Mouse (Mus musculus) ES-Bruce4 (cell line): Measurements from ENCODE around the gene Eri3. TPM values are rescaled to one million over a fixed set of nuclear protein-coding genes. Genes with fewer than 3 reads are reported as not detected.

Experiments used
- H3K27ac ChIP-seq: 2 replicates; pipeline ENCODE4 v1.5.1; 2012; ENCODE audit warnings: low read length, inconsistent platforms; ENCODE audit not compliant: insufficient read depth
- H3K27me3 ChIP-seq: 2 replicates; pipeline ENCODE4 v1.6.1; 2012; ENCODE audit warnings: mild to moderate bottlenecking, low read length, inconsistent platforms; ENCODE audit not compliant: control insufficient read depth, poor library complexity, insufficient read depth, severe bottlenecking
- H3K36me3 ChIP-seq: 2 replicates; pipeline ENCODE4 v1.6.1; 2012; ENCODE audit warnings: inconsistent platforms, mild to moderate bottlenecking, low read length, moderate library complexity; ENCODE audit not compliant: control insufficient read depth, poor library complexity, insufficient read depth, severe bottlenecking
- H3K4me1 ChIP-seq: one replicate; pipeline ENCODE4 v1.8.1; 2011; ENCODE audit warnings: low read length; ENCODE audit not compliant: control insufficient read depth, insufficient read depth
- H3K4me3 ChIP-seq: 2 replicates; pipeline ENCODE4 v1.5.1; 2011; ENCODE audit warnings: low read depth, mild to moderate bottlenecking, low read length
- H3K9ac ChIP-seq: 2 replicates; pipeline ENCODE4 v1.6.1; 2012; ENCODE audit warnings: low read depth, mild to moderate bottlenecking, inconsistent platforms; ENCODE audit not compliant: poor library complexity, severe bottlenecking
- H3K9me3 ChIP-seq: replicated peaks from 2 replicates; pipeline ENCODE4 v1.6.1; 2012; ENCODE audit warnings: mild to moderate bottlenecking, low read length, inconsistent platforms; ENCODE audit not compliant: control insufficient read depth, poor library complexity, insufficient read depth, severe bottlenecking
- CTCF ChIP-seq: IDR thresholded peaks from one replicate; pipeline ENCODE4 v1.8.1; 2011; ENCODE audit warnings: low read depth, low read length
- EP300 ChIP-seq: IDR thresholded peaks from 2 replicates; pipeline ENCODE4 v1.6.1; 2011; ENCODE audit warnings: low read depth, low read length; ENCODE audit not compliant: insufficient read depth
- POLR2A ChIP-seq: IDR thresholded peaks from one replicate; pipeline ENCODE4 v1.8.1; 2011; ENCODE audit warnings: low read length; ENCODE audit not compliant: insufficient read depth
- polyA plus RNA-seq: library from polyadenylated mRNA; stranded (reverse); fragments of >200 nt; gene quantifications from 2 replicates; pipeline ENCODE4 v1.2.4, GENCODE M21; 2011; ENCODE audit warnings: low read depth; ENCODE audit not compliant: missing spikeins, insufficient read depth, insufficient read length

Eri3 gene
- polyA plus RNA-seq, 1 experiment = 68.0 TPM

GRCm38 (mm10) chr4:117676903-117677302 is 126.7 kb downstream of the Eri3 start:
- Histone ChIP-seq H3K27me3 (no peaks in the 10 kb centered on the region), H3K4me3 (no peak overlapping the region), H3K4me1 (no peaks in the 10 kb centered on the region), H3K36me3 (peaks cover 13% of the 10 kb centered on the region), H3K9ac (no peak overlapping the region), H3K9me3 (no peaks in the 10 kb centered on the region), H3K27ac (no peak overlapping the region)
- peak; percentile 85 for TF ChIP-seq CTCF
- no peak for TF ChIP-seq POLR2A

GRCm38 (mm10) chr4:117680963-117681362 is 130.8 kb downstream of the Eri3 start:
- TF ChIP-seq EP300 = no peak
- TF ChIP-seq CTCF = no peak
- TF ChIP-seq POLR2A = no peak
- Histone ChIP-seq H3K36me3 (peaks cover 7% of the 10 kb centered on the region; the same call in 1 of the 2 replicates), H3K9me3 (no peaks in the 10 kb centered on the region), H3K9ac (no peak overlapping the region), H3K4me3 (no peak overlapping the region), H3K27me3 (no peaks in the 10 kb centered on the region), H3K27ac (no peak overlapping the region), H3K4me1 (no peaks in the 10 kb centered on the region)

GRCm38 (mm10) chr4:117681931-117682461 is 131.8 kb downstream of the Eri3 start, which contains the start of gene Dmap1:
Gene Dmap1 (minus strand): TSS chr4:117682273.
- peak; percentile 62 for TF ChIP-seq POLR2A
- TF ChIP-seq CTCF = no peak
- H3K9ac ChIP-seq = peak within 1 kb of the TSS; percentile 67
- no peaks in the 10 kb centered on the region for H3K9me3 ChIP-seq
- H3K4me1 ChIP-seq = no peaks in the 10 kb centered on the region
- no peak within 1 kb of the TSS for H3K27ac ChIP-seq
- 0 out of 2 replicates have a peak, but pooled peaks cover 4% of the 10 kb centered on the region for H3K36me3 ChIP-seq
- H3K27me3 ChIP-seq = no peaks in the 10 kb centered on the region
- peak within 1 kb of the TSS; percentile 91 for H3K4me3 ChIP-seq

- H3K9me3 ChIP-seq = no peaks in the 10 kb centered on the region
- H3K4me3 ChIP-seq = no peak overlapping the region
- TF ChIP-seq POLR2A (no peak), EP300 (no peak), CTCF (no peak)
- H3K36me3 ChIP-seq = 0 out of 2 replicates have a peak, but pooled peaks cover 4% of the 10 kb centered on the region
- H3K27ac ChIP-seq = no peak overlapping the region
- no peaks in the 10 kb centered on the region for H3K4me1 ChIP-seq
- no peaks in the 10 kb centered on the region for H3K27me3 ChIP-seq
- no peak overlapping the region for H3K9ac ChIP-seq
These were observed 132.3 kb downstream of the Eri3 start for GRCm38 (mm10) chr4:117682463-117682862.

GRCm38 (mm10) chr4:117683048-117683768 is 133.0 kb downstream of the Eri3 start:
- no peaks in the 10 kb centered on the region for H3K4me1 ChIP-seq
- TF ChIP-seq CTCF = no peak
- TF ChIP-seq EP300 = no peak
- TF ChIP-seq POLR2A = no peak
- 0 out of 2 replicates have a peak, but pooled peaks cover 4% of the 10 kb centered on the region for H3K36me3 ChIP-seq
- H3K9ac ChIP-seq = no peak overlapping the region
- no peak overlapping the region for H3K4me3 ChIP-seq
- no peak overlapping the region for H3K27ac ChIP-seq
- no peaks in the 10 kb centered on the region for H3K27me3 ChIP-seq
- H3K9me3 ChIP-seq = no peaks in the 10 kb centered on the region

- TF ChIP-seq CTCF (no peak), EP300 (no peak), POLR2A (no peak)
- no peaks in the 10 kb centered on the region for H3K9me3 ChIP-seq
These were observed 136.2 kb downstream of the Eri3 start for GRCm38 (mm10) chr4:117686354-117686753.

More at GRCm38 (mm10) chr4:117686354-117686753, 136.2 kb downstream of the Eri3 start:
- Histone ChIP-seq H3K36me3 (no peaks in the 10 kb centered on the region), H3K4me1 (no peaks in the 10 kb centered on the region), H3K9ac (no peak overlapping the region), H3K4me3 (no peak overlapping the region), H3K27me3 (no peaks in the 10 kb centered on the region), H3K27ac (no peak overlapping the region)
